Mouse (Mus musculus) CH12.LX (cell line): ENCODE measurements around the gene Stox2.

Experiments
- E2F4 ChIP-seq: IDR thresholded peaks from 2 replicates; pipeline ENCODE4 v1.6.1; 2011; ENCODE audit warnings: low read depth, low read length, improper control_type of control experiment; ENCODE audit not compliant: insufficient replicate concordance
- POLR2AphosphoS2 ChIP-seq: IDR thresholded peaks from 2 replicates; pipeline ENCODE4 v1.6.1; 2011; ENCODE audit warnings: low read depth, low read length, improper control_type of control experiment

DNA sequence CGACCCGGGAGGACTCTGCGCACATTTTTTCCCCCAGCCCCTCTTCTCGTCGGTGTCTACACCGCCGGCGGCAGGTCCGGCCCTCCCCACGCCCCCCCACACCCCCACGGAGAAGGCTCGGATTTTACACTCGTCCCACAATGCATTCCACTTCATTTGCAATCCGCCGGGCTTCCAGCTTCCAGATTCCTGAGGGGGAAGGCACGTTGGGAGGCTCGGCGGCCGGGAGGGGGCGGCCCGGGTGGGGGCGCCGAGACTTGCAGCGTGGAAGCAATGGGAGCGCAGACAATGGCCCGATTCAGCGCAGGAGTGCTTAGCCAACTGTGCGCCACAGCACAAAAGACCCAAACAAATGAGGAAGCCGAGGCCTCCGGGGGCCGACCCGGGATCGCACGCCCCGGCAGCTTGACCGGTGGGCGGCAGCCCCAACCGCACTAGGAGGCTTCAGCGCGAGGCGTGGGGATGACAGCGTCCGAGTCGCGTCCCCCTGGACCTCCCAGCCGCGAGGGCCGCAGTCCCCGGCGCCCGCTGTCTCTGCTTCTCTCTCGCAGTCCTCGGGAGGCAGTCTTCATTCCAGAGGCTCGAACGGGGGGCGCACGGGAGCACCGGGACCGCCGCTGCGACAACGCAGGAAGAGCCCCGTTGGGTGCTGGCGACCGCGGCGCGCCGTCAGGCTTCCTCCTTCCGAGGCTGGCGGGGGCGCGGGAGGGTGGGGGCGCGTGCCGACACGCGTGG is 157.9 kb downstream of the Stox2 start:
- TF ChIP-seq POLR2AphosphoS2 (no peak), E2F4 (no peak)
